24 mouse cellular contexts compared by ENCODE assay signal in genomic region chr10:26202708-26203368, GRCm38 (mm10). TPM values are rescaled to one million over a fixed set of nuclear protein-coding genes. Genes with fewer than 3 reads are reported as not detected.
DNase-seq lines count a peak whose midpoint lies in the region; ATAC-seq lines count a peak whose summit lies in the region.
"Had no signal": no experiment of that assay in that cellular context is flagged by ENCODE, and none has a peak within 500 bp of the region (broad histone marks: within the 10 kb centered on the region; RNA-seq: fewer than 3 reads in every experiment).

No protein-coding gene starts in this region.

- H3K36me3 ChIP-seq in forebrain, embryonic 15.5 days, result no peaks in the 10 kb centered on the region
- H3K36me3 ChIP-seq: embryonic facial prominence, embryonic 10.5 days; heart, embryonic 13.5 days; hindbrain, embryonic 15.5 days had no signal

- no peaks in the 10 kb centered on the region for H3K4me1 ChIP-seq in forebrain, embryonic 15.5 days
- H3K4me1 ChIP-seq: embryonic facial prominence, embryonic 10.5 days; forebrain, embryonic 13.5 days; hindbrain, embryonic 15.5 days had no signal

- H3K27me3 ChIP-seq in forebrain, embryonic 15.5 days, result no peaks in the 10 kb centered on the region
- H3K27me3 ChIP-seq: CH12.LX; forebrain, embryonic 13.5 days; heart, embryonic 13.5 days; hindbrain, embryonic 15.5 days had no signal

- no peak overlapping the region for H3K27ac ChIP-seq in forebrain, embryonic 15.5 days (replicated peaks)
- H3K27ac ChIP-seq: embryonic facial prominence, embryonic 10.5 days; forebrain, embryonic 13.5 days; gastrocnemius, adult 2 months; heart, embryonic 13.5 days; hindbrain, embryonic 15.5 days had no signal

- DNase-seq in right cerebral cortex, adult 18-20 months, result peak; percentile 32
- DNase-seq in right cerebral cortex, postnatal 10 days (ENCODE audit: low spot score in 2 of 2), result no peak
- peak; percentile 6 for DNase-seq in induced T-regulatory cell, adult 2 months (ENCODE audit: low read depth)
- DNase-seq in telencephalon, adult 2 months (ENCODE audit: low read depth, low spot score), result peak; percentile 43
- DNase-seq in retina, embryonic 14.5 days (ENCODE audit: low spot score), result no peak
- DNase-seq: adrenal gland, adult 2 months; adrenal gland, postnatal 25 days; cerebellum, adult 2 months; cerebellum, postnatal 10 days; gastrocnemius, adult 2 months; gastrocnemius, postnatal 36 days; heart, adult 11 months; heart, postnatal 36 days had no signal

- H3K4me3 ChIP-seq in forebrain, embryonic 15.5 days, result no peak overlapping the region
- H3K4me3 ChIP-seq: embryonic facial prominence, embryonic 10.5 days; forebrain, embryonic 13.5 days; gastrocnemius, adult 2 months; heart, embryonic 13.5 days; hindbrain, embryonic 15.5 days had no signal

- H3K4me2 ChIP-seq in forebrain, embryonic 15.5 days (replicated peaks), result no peak overlapping the region
- H3K4me2 ChIP-seq: forebrain, embryonic 13.5 days; heart, embryonic 13.5 days; hindbrain, embryonic 15.5 days had no signal

- no peak overlapping the region for H3K9ac ChIP-seq in forebrain, embryonic 15.5 days (replicated peaks)
- H3K9ac ChIP-seq: forebrain, embryonic 13.5 days; heart, embryonic 13.5 days; hindbrain, embryonic 15.5 days had no signal

- H3K9me3 ChIP-seq in forebrain, embryonic 15.5 days, result no peaks in the 10 kb centered on the region
- H3K9me3 ChIP-seq: embryonic facial prominence, embryonic 10.5 days; forebrain, embryonic 13.5 days; heart, embryonic 13.5 days; hindbrain, embryonic 15.5 days had no signal

- peak; percentile 76 for ATAC-seq in CD4-positive, CD25-positive, alpha-beta regulatory T cell, adult 4 months
- ATAC-seq in forebrain, embryonic 15.5 days (replicated peaks), result no peak
- ATAC-seq: forebrain, embryonic 13.5 days; Patski had no signal

- 90% methylated on average over 9 of the region's 9 CpGs for WGBS in forebrain, embryonic 15.5 days

RNA-seq across cellular contexts. Expression of gene Samd3, which starts 26.7 kb away (rescaled TPM):
- 1 to 10 TPM; 1.2 to 1.8 TPM for polyA plus RNA-seq in CD4-positive, CD25-positive, alpha-beta regulatory T cell, adult 4 months (2017; shearing (Covaris generic))
- polyA plus RNA-seq in forebrain, embryonic 15.5 days (2015; fragmentation: Nextera tagmentation; extraction: Ambion mirVana), result 5.3 and 5.7 TPM in 2 replicates
- polyA plus RNA-seq: embryonic facial prominence, embryonic 14.5 days; heart, embryonic 13.5 days; heart, postnatal 0 days; intestine, embryonic 14.5 days; Patski had no signal

Comparison
In these comparisons a context has a peak if more than half of its experiments do, and no peak if none do; other contexts are left out.
1. DNase-seq: peak in right cerebral cortex, adult 18-20 months (single experiment), induced T-regulatory cell, adult 2 months (single experiment) and telencephalon, adult 2 months (single experiment); none in right cerebral cortex, postnatal 10 days (0 of 2) and retina, embryonic 14.5 days (single experiment).